Mouse (Mus musculus) testis, adult 2 months (tissue): ENCODE measurements around the gene 4933406M09Rik.

Experiments used
- CTCF ChIP-seq: fragments of 200-500 bp; IDR thresholded peaks from 2 replicates; pipeline ENCODE4 v1.5.1; 2012; ENCODE audit warnings: low read depth, mild to moderate bottlenecking, inconsistent platforms, low read length, moderate library complexity; ENCODE audit not compliant: control insufficient read depth, insufficient read depth, insufficient replicate concordance
- POLR2A ChIP-seq: fragments of 200-500 bp; IDR thresholded peaks from 2 replicates; pipeline ENCODE4 v1.6.1; 2012; ENCODE audit warnings: low read depth, mild to moderate bottlenecking, inconsistent platforms, low read length, moderate library complexity; ENCODE audit not compliant: control insufficient read depth

- no peak for TF ChIP-seq CTCF
- no peak for TF ChIP-seq POLR2A
Measured at GRCm38 (mm10) chr1:134347791-134348190, 37.9 kb upstream of the 4933406M09Rik start.
